Mouse (Mus musculus): Measurements from ENCODE around the gene Olfr1440. TPM values are rescaled to one million over a fixed set of nuclear protein-coding genes. Genes with fewer than 3 reads are reported as not detected.

Gene Olfr1440
- not detected for total RNA-seq (2021)

DNA sequence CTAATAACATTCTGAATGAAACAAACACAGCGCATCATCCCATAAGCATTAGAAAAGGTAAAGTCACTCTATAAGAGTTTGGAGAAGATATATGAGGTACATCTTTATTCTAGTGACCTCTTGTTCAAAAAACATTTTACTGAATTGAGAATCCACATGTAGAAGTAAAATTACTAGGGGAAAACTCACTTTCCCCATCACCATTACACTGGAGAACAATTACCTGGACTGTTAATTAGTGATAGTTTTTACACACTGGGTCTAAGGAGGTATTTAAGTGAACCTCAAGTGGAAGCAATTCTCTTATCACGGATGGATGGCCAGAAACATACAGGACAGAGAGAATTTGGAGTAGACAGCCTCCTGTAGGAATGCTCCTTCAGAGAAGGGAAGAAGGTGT is at the start of gene Olfr1440:
TSS of gene Olfr1440 (plus strand) at position 301 of the 400 bp plus-strand sequence.
- intact Hi-C loops (cut with DNase I), result no loop called here
- DNase-seq (ENCODE audit: low spot score), result no peak

DNA sequence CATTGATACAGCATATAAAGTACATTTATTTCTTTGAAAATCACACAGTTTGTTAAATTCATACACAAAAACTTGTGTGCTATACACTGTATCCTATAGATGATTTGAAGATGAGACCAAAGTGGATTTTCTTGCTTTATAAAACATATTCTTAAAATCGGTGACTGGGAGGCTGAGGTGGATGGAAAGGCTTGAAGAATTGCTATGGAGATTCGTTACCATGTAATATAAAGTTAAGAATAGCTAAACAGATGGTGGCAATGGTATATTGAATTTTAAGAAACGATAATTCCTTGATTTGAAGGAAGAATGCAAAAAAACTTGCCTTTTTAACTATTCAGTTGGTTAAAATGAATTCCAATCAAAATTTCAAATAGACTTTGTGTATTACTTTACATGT is 14.1 kb upstream of the Olfr1440 start:
- intact Hi-C loops (cut with DNase I), result no loop called here
- DNase-seq (ENCODE audit: low spot score), result no peak

DNA sequence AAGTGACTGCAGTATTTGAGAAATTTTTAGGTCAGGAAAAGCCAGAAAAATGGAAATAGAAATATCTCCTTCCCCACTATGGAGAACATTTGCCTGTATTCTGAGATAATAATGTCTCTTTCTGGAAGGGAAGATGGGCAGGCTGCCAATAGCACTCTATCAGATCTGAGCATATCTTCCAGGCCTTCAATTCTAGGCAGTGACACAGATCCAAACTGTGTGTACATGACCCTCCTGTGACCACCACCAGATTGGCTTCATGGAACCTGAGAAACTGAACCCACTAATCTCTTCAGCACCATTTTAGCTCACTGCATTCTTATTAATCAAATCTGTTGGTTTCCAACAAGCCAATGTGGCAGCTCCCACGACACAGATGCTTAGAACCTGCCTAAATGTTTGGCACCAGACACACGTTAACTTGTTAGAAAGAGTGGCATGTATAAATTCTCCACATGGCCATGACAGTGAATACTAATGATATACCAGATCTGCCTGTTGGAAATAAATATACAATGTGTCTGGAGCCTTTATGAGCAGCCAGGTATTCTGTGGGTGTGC is 12.5 kb upstream of the Olfr1440 start:
- intact Hi-C loops (cut with DNase I), result no loop called here
- DNase-seq (ENCODE audit: low spot score), result no peak

DNA sequence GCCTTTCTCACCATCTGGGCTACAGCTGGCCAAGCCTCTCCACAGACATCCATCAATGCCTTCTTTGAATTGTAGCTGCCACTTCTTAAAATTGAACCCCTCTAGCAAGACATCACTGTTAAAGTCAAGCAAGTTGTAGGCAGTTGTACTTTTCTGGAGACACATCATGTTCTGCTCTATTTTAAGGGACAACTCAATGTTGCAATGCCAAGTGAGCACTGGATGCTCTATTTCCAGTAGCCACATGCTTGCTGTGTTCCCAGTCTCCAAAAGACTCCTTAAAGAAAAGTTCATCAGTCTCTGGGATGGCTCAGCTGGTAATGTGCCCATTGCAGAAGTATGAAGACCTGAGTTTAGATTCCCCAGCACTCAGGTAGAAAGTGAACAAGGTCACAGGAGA is 26.7 kb downstream of the Olfr1440 start:
- intact Hi-C loops (cut with DNase I), result no loop called here
- DNase-seq (ENCODE audit: low spot score), result no peak

DNA sequence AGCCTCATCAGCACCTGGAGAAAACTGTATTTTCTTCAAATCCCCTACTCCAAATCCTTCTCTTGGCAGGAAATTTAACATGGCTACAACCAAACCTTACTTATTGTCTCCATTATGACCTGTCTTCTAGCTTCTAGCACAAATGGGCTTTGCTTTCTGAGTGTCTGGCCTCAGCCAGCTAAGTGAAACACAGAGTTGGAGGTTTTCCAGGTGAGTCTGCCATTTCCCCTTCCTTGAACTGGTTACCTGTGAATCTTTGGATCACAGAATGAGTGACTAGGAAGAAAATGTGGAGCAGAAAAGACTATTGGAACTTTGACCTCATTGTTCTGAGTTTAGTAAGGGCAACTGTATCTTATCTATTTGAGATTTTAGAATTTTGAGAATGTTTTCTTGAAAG is 30.3 kb downstream of the Olfr1440 start, which contains the start of gene Olfr1441:
TSS of gene Olfr1441 (plus strand) at position 73 of the 400 bp plus-strand sequence.
- DNase-seq (ENCODE audit: low spot score), result no peak
- intact Hi-C loops (cut with DNase I), result no loop called here

DNA sequence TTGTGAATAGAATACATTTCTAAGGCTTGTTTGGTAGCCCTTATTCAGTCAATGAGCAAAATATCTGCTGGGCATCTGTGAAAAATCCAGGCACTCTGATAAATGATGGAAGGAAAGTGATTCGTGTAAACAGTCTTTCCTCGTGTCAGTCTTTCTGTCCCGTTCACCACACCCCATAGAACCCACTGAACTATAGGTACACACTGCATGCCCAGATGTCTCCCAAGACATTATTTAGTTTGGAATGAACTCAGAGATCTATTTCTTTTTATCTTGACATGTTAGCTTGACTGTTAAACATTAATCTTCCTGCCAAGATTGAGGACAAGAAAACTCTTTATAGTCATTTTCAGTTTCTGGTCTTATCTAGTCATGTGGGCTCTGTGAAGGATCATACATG is 31.2 kb downstream of the Olfr1440 start:
- intact Hi-C loops (cut with DNase I), result no loop called here
- no peak for DNase-seq (ENCODE audit: low spot score)

DNA sequence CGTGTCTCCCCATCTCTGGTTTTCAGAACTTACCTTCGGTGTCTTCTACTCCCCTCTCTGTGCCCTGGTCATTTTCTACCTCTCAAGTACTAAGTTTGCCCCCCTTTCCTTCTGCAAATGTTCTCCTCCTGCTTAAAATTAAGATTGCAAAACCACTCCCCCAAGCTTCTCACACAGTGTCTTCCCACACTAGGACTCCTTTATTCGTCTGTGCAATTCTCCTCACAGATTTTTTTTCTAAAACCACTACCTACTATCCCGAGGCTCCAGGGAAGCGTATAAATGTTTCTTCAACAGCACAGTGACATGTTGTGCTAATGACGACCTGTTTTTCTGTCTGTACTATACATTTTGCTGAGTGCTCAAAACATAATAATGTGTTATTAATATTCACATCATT is 33.5 kb downstream of the Olfr1440 start:
- no peak for DNase-seq (ENCODE audit: low spot score)
- intact Hi-C loops (cut with DNase I), result no loop called here

DNA sequence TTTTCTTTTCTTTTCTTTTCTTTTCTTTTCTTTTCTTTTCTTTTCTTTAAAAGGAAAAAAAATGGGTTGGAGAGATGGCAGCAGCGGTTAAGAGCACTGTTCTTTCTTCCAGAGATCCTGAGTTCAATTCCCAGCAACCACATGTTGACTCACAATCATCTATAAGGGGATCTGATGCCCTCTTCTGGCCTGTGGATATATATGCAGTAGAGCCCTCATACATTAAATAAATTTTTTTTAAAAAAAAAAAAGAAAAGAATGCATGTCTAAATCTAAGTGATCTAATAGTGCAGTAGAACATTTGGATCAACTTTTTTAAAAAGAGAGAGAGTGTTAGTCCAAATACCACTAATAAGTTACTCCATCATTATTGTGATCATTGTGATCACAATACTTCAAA is 34.6 kb downstream of the Olfr1440 start:
- intact Hi-C loops (cut with DNase I), result no loop called here

DNA sequence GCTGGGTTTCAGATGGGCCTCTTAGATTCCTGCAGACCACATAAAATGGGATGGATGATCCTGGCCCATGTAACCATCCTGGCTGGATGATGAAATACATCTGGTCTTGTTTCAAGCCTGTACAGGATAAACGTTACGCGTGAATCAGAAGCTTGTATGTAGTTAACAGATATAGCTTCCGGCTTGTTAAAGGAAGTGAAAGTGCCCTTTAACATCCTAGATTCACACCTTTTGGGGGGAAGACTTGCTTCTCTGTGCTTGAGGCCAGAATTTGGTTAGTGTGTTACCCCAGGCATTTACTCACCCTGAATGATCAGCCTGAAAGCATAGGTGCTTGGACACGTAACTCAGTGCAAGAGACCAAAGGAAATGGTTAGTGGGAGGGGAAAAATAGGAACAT is 40.0 kb downstream of the Olfr1440 start:
- intact Hi-C loops (cut with DNase I), result no loop called here
- no peak for DNase-seq (ENCODE audit: low spot score)

More for the DNA sequence above, 34.6 kb downstream of the Olfr1440 start:
- DNase-seq (ENCODE audit: low spot score), result no peak

DNA sequence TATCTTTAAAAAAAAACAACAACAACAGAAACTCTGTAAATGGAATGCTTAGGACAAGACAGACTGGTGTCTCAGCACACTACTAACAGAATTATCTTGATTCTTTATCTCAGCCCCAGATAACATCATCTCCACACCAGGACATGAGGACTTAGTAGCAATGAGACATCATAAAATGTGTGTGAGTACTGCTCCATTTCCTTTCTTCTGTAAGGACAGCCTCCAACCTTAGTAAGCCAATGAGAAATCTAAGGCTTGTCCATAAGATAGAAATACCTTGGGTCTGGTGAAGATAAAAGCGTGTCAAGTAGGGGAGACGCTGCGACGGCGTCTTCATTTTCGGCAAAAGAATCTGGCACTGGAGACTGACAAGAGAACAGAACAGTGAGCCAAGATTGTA is 40.5 kb downstream of the Olfr1440 start, which contains the start of gene Pfpl:
TSS of gene Pfpl (plus strand) at position 301 of the 400 bp plus-strand sequence.
- intact Hi-C loops (cut with DNase I), result no loop called here
- DNase-seq (ENCODE audit: low spot score), result no peak

DNA sequence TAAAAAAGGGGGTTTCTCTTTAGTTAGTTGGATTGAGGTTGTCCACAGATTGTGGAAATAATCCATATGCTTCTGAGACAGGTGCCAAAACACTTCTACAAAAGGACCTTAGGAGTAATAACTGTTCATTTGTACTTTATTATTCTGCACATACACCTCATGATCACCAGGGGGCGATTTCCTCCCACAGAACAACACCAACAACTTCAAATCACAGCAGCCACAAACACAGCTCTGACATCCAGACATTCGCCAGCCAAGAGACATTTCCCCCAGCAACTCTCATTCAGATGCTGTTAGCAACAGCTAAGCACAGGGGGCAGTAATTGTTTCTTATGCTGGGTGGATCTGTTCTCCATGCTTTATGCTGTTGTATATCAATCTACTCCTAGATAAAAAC is 46.0 kb downstream of the Olfr1440 start:
- intact Hi-C loops (cut with DNase I), result loop anchor here (5.0 to 10.0 kb wide), 2 partner anchors 69 to 162 kb away; partner anchors contain the start of genes Dtx4 and Gm4952
- peak; percentile 16 for DNase-seq (ENCODE audit: low spot score)

DNA sequence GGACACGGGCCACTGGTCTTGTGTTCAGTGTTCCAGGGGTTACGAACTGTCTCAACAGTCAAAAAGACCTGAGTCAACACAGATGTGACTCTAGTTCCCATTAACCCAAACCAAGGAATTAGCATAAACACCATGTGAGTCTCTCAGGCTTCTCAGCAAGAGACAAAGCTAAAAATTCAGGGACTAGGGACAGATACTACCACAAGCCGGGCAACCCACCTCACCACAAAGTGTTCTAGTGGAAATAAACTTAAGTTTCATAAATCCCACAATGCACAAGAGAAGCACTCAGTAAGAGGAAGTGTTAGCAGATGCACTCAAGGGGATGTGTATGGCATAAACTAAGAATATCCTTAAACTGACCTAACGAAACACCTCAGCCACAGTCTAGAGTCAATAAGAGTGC is 47.9 kb downstream of the Olfr1440 start:
- no peak for DNase-seq (ENCODE audit: low spot score)
- intact Hi-C loops (cut with DNase I), result loop anchor here (10.0 kb wide), 1 partner anchor 160 kb away; the partner anchor contains the start of gene Gm4952

DNA sequence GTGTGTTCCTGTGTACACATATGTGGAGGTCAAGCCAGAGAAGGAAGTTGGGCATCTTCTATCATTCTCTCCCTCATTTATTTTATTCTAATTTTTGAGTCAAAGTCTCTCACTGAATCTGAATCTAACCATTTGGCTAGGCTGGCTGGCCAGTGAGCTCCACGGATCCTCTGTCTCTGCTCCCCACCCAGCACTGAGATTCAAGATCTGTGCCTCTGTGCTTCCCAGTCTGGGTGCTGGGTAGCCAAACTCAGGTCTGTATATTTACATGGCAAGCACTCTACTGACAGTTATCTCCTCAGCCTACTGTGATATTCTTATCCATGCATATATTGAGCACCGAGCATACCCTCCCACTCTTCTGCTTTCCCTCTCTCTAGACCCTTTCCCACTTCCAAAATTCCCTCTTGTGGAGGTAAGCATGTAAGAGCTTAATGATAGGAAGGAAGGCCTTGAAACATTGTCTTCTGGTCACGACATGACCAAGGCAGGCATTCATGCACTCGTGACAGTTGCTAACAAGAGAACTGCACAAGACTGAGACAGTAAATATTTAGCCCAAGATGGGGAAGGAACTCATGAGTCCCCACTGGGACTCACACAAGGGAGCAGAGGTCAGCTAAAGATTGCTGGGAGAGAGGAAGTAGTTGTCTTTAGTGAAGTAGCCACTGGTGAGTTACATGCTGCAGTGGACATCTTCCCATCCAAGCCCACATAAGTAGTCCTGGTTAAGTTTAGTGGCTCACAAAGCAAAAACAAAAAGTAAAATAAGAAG is 48.9 kb downstream of the Olfr1440 start:
- no peak for DNase-seq (ENCODE audit: low spot score)
- intact Hi-C loops (cut with DNase I), result loop anchor here (10.0 kb wide), 1 partner anchor 159 kb away; the partner anchor contains the start of gene Gm4952

DNA sequence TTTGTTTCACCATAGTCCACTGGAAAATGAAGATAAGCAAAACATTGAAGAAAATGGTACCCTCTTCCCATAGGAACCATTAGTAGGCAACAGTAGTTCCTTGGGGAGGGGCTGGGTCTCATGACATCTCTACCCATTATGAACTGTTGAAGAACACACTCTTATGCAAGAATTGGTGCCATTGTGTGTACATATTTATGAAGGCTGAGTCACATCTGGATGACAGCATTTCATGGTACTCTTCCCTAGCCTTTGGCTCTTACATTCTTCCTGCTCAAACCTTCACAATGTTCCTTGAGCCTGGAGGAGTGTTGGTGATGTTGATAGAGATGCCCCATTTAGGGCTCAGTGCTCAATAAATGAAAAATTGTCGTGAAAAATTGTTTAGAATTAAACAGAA is 52.5 kb downstream of the Olfr1440 start:
- no peak for DNase-seq (ENCODE audit: low spot score)
- intact Hi-C loops (cut with DNase I), result loop anchor here (10.0 kb wide), 1 partner anchor 155 kb away; the partner anchor contains the start of gene Gm4952

DNA sequence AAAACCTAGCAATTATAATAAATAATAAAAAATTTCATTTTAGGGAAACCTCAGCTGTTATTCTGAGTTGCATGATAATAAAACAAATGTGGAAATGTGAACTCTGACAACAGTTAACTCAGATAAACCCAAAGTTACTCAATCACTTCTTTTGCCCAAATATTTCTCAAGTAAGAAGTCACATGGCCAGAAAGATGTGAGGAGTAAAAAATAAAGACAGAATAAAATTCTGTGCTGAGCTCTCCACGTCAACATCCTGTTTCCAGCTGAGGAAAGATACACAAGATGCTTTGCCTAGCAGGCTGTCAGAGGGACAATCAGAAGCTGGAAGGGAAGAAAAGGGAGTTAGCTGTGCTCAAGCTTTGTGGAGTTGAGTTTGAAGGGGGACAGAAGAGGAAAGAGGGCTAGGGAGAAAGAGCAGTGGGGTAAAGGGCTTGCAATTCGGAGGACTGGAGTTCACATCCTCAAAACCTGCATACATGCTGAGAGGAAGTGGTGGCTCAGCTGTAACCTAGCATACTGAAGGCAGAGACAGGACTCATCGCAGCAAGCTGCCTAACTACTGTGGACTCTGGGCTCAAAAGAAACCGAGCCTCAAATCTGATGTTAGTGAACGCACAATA is 53.1 kb downstream of the Olfr1440 start:
- no peak for DNase-seq (ENCODE audit: low spot score)
- intact Hi-C loops (cut with DNase I), result no loop called here

DNA sequence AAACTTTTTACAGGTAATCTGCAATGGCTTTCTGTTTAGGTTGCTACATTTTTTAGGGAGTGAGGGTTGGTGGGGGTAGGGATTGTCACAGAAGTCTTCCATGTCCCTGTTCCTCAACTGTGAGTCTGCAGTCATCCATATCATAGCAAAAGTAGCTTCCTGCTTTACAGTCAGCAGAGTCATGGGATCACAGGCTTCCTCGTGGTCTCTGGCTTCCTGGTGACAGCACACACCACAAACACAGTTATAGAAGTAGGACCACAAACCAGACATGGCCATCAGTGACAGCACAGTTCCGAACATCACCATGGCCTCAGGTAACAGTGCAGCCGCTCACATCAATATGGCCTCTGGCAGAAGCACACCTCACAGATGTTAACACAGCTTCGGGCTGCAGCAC is 55.5 kb downstream of the Olfr1440 start:
- intact Hi-C loops (cut with DNase I), result no loop called here
- no peak for DNase-seq (ENCODE audit: low spot score)

DNA sequence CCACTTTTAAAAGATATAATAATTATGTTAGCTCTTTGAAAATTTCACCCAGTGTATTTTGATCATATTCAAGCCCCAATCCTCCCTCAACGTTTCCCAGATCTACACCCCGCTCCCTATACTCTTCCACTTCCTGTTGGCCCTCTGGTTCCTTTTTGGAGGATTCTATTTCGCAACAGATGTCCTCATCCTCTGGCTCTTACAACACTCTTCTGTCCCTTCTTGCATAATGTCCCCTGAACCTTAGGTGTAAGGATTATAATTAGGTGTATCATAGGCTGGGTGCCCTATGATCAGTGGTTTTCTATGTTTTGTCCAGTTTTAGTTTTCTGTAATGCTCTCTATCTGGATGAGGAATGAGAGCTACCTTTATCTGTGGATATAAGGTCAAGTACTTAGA is 57.9 kb downstream of the Olfr1440 start:
- no peak for DNase-seq (ENCODE audit: low spot score)
- intact Hi-C loops (cut with DNase I), result no loop called here

Measured in heart, postnatal 25 days (tissue).